Mouse (Mus musculus) brain, embryonic 14.5 days (tissue): ENCODE results near the gene Phc1. TPM values are rescaled to one million over a fixed set of nuclear protein-coding genes. Genes with fewer than 3 reads are reported as not detected.

ENCODE experiments used
- DNase-seq: peaks from one replicate; pipeline ENCODE4 v3.0.0-alpha.2; 2011; ENCODE audit warnings: low read depth
- CTCF ChIP-seq: fragments of 200-500 bp; IDR thresholded peaks from 2 replicates; pipeline ENCODE4 v1.5.1; 2012; ENCODE audit warnings: inconsistent platforms, mild to moderate bottlenecking, moderate library complexity, borderline replicate concordance; ENCODE audit not compliant: insufficient read depth, insufficient read length; ENCODE audit errors: extremely low read depth
- POLR2A ChIP-seq: fragments of 200-500 bp; IDR thresholded peaks from 2 replicates; pipeline ENCODE4 v1.6.1; 2012; ENCODE audit warnings: mild to moderate bottlenecking, inconsistent platforms, borderline replicate concordance; ENCODE audit not compliant: poor library complexity, insufficient read depth, insufficient read length, severe bottlenecking; ENCODE audit errors: extremely low read depth
- polyA plus RNA-seq: library from polyadenylated mRNA; depleted of rRNA; stranded (reverse); fragments of >200 nt; gene quantifications from 2 replicates; pipeline ENCODE4 v1.2.3, GENCODE M21; 2012

The Phc1 gene
- polyA plus RNA-seq, 1 experiment: 168 TPM

DNA sequence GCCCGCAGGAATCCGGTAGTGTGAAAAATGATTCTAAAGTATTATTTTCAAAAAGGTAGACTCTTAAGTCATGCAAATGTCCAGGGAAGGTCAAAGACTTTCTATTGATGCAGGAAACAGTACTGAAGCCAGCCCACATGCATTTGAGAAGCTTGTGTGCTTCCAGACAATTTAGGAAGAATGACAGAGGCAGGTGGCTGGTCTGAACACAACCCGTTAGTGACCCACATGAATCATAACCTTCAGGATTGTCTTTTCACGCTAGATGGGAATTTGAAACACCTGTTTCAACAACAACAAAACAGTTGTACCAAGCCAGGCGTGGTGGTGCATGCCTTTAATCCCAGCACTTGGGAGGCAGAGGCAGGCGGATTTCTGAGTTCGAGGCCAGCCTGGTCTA is 6.0 kb upstream of the Phc1 start:
- DNase-seq: no peak
- no peak for TF ChIP-seq CTCF

DNA sequence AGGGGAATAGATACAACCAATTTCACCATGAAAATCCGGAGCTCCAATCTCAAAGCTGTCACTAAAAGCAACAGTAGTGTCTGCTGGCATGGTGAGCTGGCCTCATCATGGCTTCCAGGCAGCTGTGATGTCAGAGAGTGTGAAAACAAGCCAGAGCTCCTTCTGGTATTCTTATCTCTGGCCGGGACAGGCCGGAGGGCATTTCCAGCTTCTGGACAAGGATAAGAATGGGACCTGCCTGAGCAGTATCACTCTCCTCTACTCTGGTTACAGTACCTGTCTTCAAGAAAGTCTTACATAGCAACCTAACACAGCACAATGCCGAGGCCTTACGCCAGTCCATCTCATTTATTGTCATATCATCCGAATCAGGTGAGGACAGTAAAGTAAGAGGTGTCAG is 5.4 kb upstream of the Phc1 start:
- TF ChIP-seq CTCF (no peak), POLR2A (no peak)
- no peak for DNase-seq

DNA sequence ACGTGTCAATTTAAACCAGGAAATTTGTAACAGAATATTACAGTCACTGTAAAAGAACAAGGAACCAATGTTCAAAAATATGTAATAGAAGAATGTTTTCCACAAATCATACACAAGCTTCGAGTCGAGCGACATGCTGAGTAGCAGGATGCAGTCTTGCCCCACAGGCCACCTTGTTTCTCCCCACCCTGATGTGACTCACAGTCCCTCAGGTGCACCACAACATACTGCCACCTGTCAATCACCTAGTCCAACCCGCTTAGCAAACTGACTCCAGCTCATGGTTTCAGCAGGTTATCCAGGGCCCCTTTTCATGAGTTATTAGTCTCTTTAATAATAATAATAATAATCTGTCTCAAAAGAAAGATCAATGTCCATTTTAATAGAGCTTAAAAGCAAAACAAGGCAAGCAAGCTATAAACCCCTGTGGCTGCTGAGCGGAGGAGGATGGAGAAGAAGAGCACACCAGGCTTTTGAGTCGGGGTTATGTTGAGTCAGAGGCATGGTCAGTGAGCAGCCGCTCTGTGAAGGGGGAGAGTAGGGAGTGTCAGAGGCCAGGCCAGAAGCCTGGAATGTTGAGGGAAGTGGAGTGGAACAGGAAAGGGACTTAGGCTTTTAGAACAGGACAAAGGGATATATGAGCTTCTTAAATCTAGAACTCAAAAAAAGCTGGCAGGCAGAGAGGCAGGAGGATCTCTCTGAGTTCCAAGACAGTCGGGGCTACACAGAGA is 4.2 kb upstream of the Phc1 start:
- TF ChIP-seq POLR2A (no peak), CTCF (no peak)
- no peak for DNase-seq

DNA sequence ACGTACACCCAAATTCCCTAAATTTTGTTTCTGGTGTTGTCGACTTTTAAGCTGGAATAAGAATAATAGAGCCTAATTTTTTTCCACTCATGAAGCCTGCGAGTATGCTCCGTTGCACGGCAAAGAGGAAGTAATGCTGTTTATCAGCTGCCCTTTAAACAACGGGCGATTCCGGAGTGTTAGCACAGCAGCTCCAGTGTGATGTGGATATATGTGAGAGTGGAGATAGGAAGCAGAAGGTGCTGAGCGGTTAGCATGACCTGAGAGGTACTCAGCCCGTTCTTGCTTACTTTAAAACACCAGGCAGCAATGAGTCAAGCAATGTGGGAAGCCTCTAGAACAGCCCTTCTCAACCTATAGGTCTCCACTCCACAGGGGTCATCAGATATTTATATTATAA is 3.4 kb upstream of the Phc1 start:
- TF ChIP-seq CTCF (no peak), POLR2A (no peak)

DNA sequence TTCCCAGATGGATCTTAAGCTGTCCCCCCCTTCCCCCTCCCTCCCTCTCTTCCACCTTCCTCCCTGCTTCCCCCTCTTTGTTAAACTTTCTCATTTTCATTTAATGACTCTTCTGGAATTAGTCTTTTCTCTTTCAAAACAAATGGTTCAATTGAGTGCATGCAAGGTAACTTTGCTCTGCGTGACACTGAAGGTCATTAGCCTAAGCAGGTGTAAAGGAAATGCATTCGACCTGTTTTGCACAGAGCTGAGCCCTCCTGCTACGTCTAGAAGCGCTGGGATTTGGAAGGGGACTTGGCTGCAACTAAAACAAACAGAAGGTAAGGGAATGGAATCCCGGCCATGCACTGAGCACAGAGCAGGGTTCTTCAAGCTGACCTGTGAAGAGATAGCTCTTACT is 1.8 kb upstream of the Phc1 start:
- DNase-seq: no peak
- TF ChIP-seq CTCF: no peak

More for the DNA sequence above, 3.4 kb upstream of the Phc1 start:
- DNase-seq: no peak

DNA sequence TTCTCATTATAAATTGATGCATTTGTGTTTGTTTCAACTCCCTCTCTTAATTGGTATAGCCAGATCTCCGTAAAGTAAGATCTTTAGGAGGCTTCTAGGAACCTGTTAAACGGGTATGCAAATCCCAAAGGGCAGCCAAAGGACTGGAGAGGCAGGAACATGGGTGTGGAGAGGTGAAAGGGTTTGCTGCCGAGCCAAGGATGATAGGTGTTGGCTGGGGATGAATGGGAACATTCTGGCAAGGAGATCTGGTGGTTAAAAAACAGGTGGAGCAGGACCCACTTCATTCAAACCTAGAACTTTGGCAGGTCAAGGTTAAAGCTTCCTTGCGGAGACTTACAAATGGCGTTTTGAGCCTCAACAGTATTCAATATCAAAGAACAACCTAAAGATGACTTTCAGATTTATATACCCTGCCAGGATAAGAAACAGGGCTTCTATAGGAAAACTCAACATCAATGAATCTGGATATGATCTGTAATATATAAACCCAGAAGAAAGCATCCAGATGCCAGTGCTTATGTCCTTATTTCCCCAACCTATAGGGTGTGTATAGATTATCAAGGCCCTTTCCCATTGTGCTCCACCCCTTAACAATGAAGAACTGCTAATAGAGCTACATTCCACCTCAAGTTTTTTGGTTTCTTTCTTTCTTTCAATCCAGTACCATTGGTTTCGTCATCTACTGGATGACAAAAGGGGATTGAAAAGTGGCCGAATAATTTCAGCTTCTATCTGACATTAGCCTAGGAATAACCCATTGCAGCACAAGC is 863 bp upstream of the Phc1 start:
- TF ChIP-seq POLR2A (no peak), CTCF (no peak)

DNA sequence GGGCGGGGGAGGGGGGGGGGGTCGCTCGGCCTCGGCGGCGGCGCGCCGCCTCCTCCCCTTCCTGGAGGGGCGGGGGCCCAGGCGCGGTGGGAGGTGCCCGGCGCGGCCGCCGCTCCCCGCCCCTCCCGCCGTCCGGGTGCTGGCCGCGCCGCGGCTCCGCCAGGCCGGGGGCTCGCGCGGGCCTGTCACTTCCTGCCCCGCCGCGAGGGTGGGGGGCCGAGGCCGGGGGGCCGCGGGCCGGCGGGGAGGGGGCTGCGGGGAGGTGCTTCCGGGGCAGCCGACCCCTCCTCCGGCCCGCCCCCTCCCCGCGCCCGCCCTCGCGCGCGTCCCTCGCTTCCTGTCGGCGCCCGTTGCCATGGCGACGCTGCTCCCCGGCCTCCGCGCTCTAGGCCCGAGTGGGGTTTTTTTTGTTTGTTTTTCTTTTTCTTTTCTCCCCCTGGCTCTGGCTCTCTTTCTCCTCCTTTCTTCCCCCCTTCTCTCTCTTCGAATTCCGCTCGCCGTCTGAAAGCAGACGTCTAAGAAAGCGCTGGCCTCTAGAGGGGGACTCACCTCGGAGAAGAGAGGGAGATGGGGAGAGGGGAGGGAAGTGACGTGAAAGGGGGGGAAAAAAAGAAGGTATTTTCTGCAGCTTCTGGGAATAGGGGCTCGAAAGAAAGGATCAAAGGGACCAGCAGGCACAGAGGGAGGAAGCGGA is 566 bp downstream of the Phc1 start:
- TF ChIP-seq CTCF (peak; percentile 27; the same call in 1 of the 2 replicates), POLR2A (0 out of 2 replicates have a peak, but pooled peaks have one; percentile 6)
- DNase-seq: peak; percentile 97

More for the DNA sequence above, 863 bp upstream of the Phc1 start:
- DNase-seq: peak; percentile 37

DNA sequence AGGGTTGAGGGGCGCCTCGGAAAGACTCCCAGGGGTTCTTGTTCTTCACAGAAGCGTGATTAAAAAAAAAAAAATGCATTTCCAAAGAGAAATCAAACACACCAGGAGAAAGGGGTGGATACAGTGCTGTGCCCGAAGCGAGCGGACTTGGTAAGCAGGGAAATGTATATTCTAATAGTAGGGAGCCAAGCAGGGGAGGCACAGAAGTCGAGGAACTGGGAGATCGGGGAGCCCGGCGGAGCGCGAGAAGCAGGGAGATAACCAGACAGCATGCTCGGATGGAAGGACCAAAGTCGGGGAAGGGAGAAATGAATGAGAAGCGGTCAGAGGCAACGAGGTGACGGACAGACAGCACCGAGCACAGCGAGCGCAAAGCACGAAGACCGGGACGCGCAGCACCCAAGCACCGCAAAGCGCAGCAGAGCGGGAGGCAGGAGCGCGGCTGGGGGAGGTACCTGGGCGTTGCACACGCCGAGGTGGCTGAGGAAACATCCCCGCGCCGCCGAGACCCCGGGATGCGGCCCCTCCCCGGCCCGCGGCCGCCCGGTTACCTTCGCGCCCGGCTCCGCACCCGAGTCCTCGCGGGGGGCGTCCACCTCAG is 1.2 kb downstream of the Phc1 start:
- DNase-seq: peak; percentile 80
- TF ChIP-seq CTCF (no peak), POLR2A (peak; percentile 50; the same call in 1 of the 2 replicates)

DNA sequence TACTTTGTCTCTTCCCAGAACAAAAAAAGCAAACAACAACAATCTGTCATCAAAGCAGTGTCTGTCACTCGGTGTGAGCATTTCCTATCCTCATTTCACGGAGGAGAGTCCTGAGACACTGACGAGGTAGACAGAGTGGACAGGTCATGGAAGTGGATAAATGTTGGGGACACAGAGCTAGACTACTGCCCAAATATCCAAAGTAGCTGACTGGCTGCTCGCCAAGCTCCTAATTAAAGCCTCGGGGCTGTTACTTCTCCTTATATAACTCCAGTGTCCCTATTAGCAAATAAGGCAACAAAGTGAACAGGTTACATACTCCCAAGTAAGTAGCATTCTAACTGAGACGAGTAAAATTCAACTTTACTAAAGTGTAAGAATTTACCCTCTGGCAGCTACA is 2.8 kb downstream of the Phc1 start:
- peak; percentile 33 for DNase-seq
- TF ChIP-seq POLR2A (no peak), CTCF (no peak)

DNA sequence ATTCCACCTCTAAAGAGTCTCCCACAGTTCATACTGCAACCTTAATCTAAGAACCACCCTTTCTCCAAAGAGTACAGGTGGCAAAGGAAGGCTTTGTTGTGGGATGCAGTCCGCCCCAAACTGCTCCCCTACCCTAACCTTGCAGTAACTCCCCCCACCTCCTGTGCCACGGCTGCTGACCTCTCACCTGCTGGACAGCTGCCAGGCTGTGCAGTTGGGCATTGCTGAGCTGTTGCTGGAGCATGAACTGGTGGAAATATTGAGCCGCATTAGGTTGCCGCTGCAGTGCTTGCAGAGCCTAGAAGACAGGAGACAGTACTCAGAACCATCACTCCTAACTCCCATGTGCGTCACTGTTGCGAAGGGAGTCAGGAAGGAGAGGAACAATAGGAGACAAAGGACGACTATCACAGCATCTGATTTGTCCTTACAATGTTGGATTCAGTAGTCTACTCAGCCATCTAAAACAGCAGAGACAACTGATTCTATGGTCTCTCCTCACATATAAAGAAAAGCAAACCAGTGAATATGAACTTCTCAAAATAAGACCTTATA is 5.5 kb downstream of the Phc1 start:
- TF ChIP-seq POLR2A: no peak
- TF ChIP-seq CTCF: no peak
- no peak for DNase-seq

DNA sequence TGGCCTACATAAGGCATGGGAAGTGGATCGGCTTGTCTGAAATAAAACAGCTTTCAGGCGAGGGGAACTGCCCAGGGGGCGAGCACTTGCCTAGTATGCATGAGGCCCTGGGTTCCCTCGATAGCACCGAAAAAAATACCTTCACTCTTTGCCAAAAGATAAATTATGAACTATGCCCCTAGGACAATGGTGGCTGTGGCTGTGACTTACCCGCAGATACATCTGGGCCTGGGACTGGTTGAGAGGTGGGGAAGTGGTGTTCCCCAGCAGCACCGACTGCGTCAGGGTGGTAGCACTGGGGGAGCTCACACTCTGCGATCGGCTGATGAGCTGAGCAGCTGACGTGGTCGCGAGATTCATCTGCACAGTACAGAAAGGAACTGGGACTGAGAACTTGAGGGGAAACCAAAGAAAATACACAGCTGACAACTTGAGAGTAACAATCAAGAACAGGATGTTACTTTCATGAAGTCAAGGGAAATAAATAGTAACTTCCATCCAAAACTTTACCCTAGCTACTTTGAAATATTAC is 7.2 kb downstream of the Phc1 start:
- no peak for TF ChIP-seq CTCF
- TF ChIP-seq POLR2A: no peak
- DNase-seq: no peak

DNA sequence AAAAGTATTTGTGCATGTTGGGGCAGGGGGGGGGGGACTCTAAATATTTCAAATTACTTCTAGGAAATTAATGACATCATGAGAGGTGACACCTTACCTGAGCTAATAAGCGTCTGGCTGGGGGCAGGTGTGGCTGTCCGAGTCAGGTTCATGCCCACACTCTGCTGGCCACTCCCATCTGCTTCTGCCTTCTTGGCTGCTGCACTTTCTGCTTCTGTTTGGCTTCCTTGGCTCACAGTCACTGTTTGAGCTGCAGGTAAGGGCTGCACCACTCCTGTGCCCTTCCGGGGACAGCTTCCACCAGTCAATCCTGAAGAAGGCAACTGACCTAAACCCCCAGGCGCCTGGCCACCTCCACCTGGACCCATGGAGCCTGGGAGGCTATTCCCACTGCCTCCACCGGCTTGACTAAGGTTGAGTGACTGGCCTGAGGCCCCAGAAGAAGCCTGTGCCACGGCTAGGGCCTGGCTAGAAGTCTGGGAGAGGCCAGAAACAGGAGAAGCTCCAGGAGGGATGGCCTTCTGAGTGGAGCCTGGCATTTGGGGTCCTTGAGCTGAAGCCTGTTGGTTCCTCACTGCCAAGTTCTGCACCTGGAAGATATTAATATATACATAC is 14.9 kb downstream of the Phc1 start:
- TF ChIP-seq CTCF (no peak), POLR2A (no peak)

More for the DNA sequence above, 14.9 kb downstream of the Phc1 start:
- DNase-seq: no peak
